In the genomic region with DNA sequence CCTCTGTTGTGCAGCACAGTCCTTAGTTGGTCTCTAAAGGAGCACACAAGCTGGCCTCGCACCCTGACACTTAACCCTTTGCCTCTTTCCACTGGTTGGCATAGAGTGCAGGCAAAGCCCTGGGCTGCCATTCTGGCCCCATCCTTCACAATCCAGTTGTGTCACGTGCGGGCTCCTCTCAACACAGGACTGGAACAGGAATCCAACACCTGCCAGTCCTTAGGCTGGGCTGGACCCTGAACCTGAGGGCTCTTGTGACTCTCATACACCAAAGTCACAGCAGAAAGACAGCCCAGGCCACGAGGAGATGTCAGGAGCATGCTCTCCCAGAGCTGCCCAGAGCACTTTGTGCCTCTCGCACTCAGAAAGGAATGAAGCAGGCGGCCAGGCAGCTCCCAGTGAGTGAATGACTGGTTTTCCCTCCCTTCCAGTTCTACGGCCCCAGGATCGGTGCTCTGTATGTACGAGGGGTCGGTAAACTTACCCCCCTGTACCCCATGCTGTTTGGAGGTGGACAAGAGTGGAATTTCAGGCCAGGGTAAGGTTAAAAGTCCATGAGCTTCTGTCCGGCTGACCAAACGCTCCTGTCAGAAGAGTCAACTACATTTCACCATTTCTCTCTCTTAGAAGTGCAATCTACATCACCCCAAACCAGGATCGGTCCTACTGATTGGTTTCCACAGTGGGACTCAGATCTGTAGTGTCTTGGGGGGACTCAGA, we compare ENCODE assay signal across 31 mouse cellular contexts. TPM values are rescaled to one million over a fixed set of nuclear protein-coding genes. Genes with fewer than 3 reads are reported as not detected.
DNase-seq lines count a peak whose midpoint lies in the region; ATAC-seq and TF ChIP-seq lines count a peak whose summit lies in the region.
"Had no signal": no experiment of that assay in that cellular context is flagged by ENCODE, and none has a peak within 500 bp of the region (broad histone marks: within the 10 kb centered on the region; RNA-seq: fewer than 3 reads in every experiment).

No protein-coding gene starts in this region.

- no peak overlapping the region for H3K4me2 ChIP-seq in kidney, embryonic 14.5 days (replicated peaks; ENCODE audit: low read depth, low read length)
- H3K4me2 ChIP-seq in liver, embryonic 12.5 days = no peak overlapping the region
- no peak overlapping the region for H3K4me2 ChIP-seq in liver, postnatal 0 days (ENCODE audit: low read depth, low read length)
- H3K4me2 ChIP-seq in liver, embryonic 15.5 days = no peak overlapping the region
- H3K4me2 ChIP-seq: embryonic facial prominence, embryonic 12.5 days; embryonic facial prominence, embryonic 15.5 days; heart, embryonic 11.5 days; heart, embryonic 15.5 days; hindbrain, embryonic 13.5 days had no signal

- peaks cover 37% of the 10 kb centered on the region for H3K36me3 ChIP-seq in kidney, embryonic 14.5 days (ENCODE audit: control insufficient read depth, insufficient read depth, low read length)
- peaks cover 89% of the 10 kb centered on the region for H3K36me3 ChIP-seq in liver, embryonic 12.5 days
- H3K36me3 ChIP-seq in liver, postnatal 0 days (replicated peaks; ENCODE audit: insufficient read depth, low read length) = peaks cover 64% of the 10 kb centered on the region
- peaks cover 94% of the 10 kb centered on the region for H3K36me3 ChIP-seq in liver, embryonic 15.5 days (replicated peaks)

- no peaks in the 10 kb centered on the region for H3K27me3 ChIP-seq in kidney, embryonic 14.5 days (ENCODE audit: control insufficient read depth, insufficient read depth, low read length)
- no peaks in the 10 kb centered on the region for H3K27me3 ChIP-seq in liver, embryonic 12.5 days (replicated peaks)
- H3K27me3 ChIP-seq in liver, postnatal 0 days (ENCODE audit: insufficient read depth, low read length) = no peaks in the 10 kb centered on the region
- H3K27me3 ChIP-seq in liver, embryonic 15.5 days = no peaks in the 10 kb centered on the region
- H3K27me3 ChIP-seq: CH12.LX; embryonic facial prominence, embryonic 12.5 days; embryonic facial prominence, embryonic 15.5 days; heart, embryonic 15.5 days; hindbrain, embryonic 13.5 days; Patski had no signal

- peak; percentile 50 for DNase-seq in kidney, adult 18-20 months
- no peak for DNase-seq in kidney, postnatal 4 days
- DNase-seq in kidney, adult 9 months = peak; percentile 59
- no peak for DNase-seq in liver, postnatal 0 days
- DNase-seq: adrenal gland, postnatal 10 days; adrenal gland, postnatal 36 days; B cell, adult 2 months; cerebellum, adult 18-20 months; cerebellum, adult 9-10 months; cerebellum, postnatal 14 days; forebrain, postnatal 0 days; gastrocnemius, adult 2 months; gastrocnemius, postnatal 14 days; heart, adult 11 months; heart, postnatal 10 days; heart, postnatal 36 days had no signal

- H3K9me3 ChIP-seq in kidney, embryonic 14.5 days (ENCODE audit: control insufficient read depth, low read length) = no peaks in the 10 kb centered on the region
- H3K9me3 ChIP-seq in liver, embryonic 12.5 days (replicated peaks) = no peaks in the 10 kb centered on the region
- no peaks in the 10 kb centered on the region for H3K9me3 ChIP-seq in liver, postnatal 0 days (ENCODE audit: low read length)
- no peaks in the 10 kb centered on the region for H3K9me3 ChIP-seq in liver, embryonic 15.5 days (replicated peaks)
- H3K9me3 ChIP-seq: embryonic facial prominence, embryonic 12.5 days; embryonic facial prominence, embryonic 15.5 days; G1E; heart, embryonic 15.5 days; hindbrain, embryonic 10.5 days; hindbrain, embryonic 13.5 days had no signal

- no peak overlapping the region for H3K4me3 ChIP-seq in kidney, embryonic 14.5 days (ENCODE audit: low read length)
- no peak overlapping the region for H3K4me3 ChIP-seq in liver, embryonic 12.5 days
- H3K4me3 ChIP-seq in liver, postnatal 0 days (ENCODE audit: low read depth, low read length) = no peak overlapping the region
- no peak overlapping the region for H3K4me3 ChIP-seq in liver, embryonic 15.5 days (replicated peaks)
- H3K4me3 ChIP-seq: embryonic facial prominence, embryonic 12.5 days; embryonic facial prominence, embryonic 15.5 days; gastrocnemius, adult 2 months; heart, embryonic 15.5 days; hindbrain, embryonic 10.5 days; hindbrain, embryonic 13.5 days had no signal

- H3K9ac ChIP-seq in kidney, embryonic 14.5 days (ENCODE audit: low read depth, low read length) = no peak overlapping the region
- no peak overlapping the region for H3K9ac ChIP-seq in liver, embryonic 12.5 days
- no peak overlapping the region for H3K9ac ChIP-seq in liver, postnatal 0 days (replicated peaks)
- no peak overlapping the region for H3K9ac ChIP-seq in liver, embryonic 15.5 days
- H3K9ac ChIP-seq: embryonic facial prominence, embryonic 12.5 days; embryonic facial prominence, embryonic 15.5 days; forebrain, postnatal 0 days; heart, embryonic 15.5 days; hindbrain, embryonic 13.5 days had no signal

- WGBS in kidney, embryonic 14.5 days = 94% methylated on average over 13 of the region's 13 CpGs
- WGBS in liver, embryonic 12.5 days (ENCODE audit: insufficient replicate concordance) = 85% methylated on average over 13 of the region's 13 CpGs
- 76% methylated on average over 13 of the region's 13 CpGs for WGBS in liver, postnatal 0 days (ENCODE audit: insufficient replicate concordance)
- WGBS in liver, embryonic 15.5 days (ENCODE audit: insufficient replicate concordance) = 83% methylated on average over 13 of the region's 13 CpGs

- no peak overlapping the region for H3K27ac ChIP-seq in kidney, embryonic 14.5 days (ENCODE audit: low read depth, low read length)
- no peak overlapping the region for H3K27ac ChIP-seq in liver, embryonic 12.5 days
- no peak overlapping the region for H3K27ac ChIP-seq in liver, postnatal 0 days (ENCODE audit: low read depth)
- no peak overlapping the region for H3K27ac ChIP-seq in liver, embryonic 15.5 days (replicated peaks)
- H3K27ac ChIP-seq: embryonic facial prominence, embryonic 12.5 days; embryonic facial prominence, embryonic 15.5 days; gastrocnemius, adult 2 months; heart, embryonic 15.5 days; hindbrain, embryonic 10.5 days; hindbrain, embryonic 13.5 days had no signal

- no peak for TF ChIP-seq EP300 in liver, postnatal 0 days (IDR thresholded peaks at IDR 0.05; ENCODE audit: low read depth)

- ATAC-seq in kidney, embryonic 14.5 days (ENCODE audit: low FRiP score, low TSS enrichment) = no peak
- ATAC-seq in liver, embryonic 12.5 days = peak; percentile 14; the same call in 1 of the 2 replicates
- ATAC-seq in liver, postnatal 0 days = no peak
- ATAC-seq in liver, embryonic 15.5 days (ENCODE audit: insufficient read depth) = peak; percentile 49
- ATAC-seq in inflammation-experienced regulatory T-cells, adult 6 months = no peak
- ATAC-seq: forebrain, embryonic 14.5 days; forebrain, postnatal 0 days; Patski had no signal

- no peak for TF ChIP-seq CTCF in liver, postnatal 0 days (IDR thresholded peaks at IDR 0.05; ENCODE audit: low read depth)

- H3K4me1 ChIP-seq in kidney, embryonic 14.5 days (ENCODE audit: control insufficient read depth, insufficient read depth, low read length) = 0 out of 2 replicates have a peak, but pooled peaks cover 4% of the 10 kb centered on the region
- H3K4me1 ChIP-seq in liver, embryonic 12.5 days = no peaks in the 10 kb centered on the region
- H3K4me1 ChIP-seq in liver, postnatal 0 days (ENCODE audit: insufficient read depth) = no peaks in the 10 kb centered on the region
- no peaks in the 10 kb centered on the region for H3K4me1 ChIP-seq in liver, embryonic 15.5 days (replicated peaks)

RNA-seq across cellular contexts. Expression of a gene that starts 11.4 kb away (rescaled TPM):
- 11.4 and 15.3 TPM in 2 replicates for polyA plus RNA-seq in kidney, embryonic 14.5 days (2014; fragmentation: Nextera tagmentation; extraction: Ambion mirVana)
- polyA plus RNA-seq in liver, embryonic 12.5 days (2016; fragmentation: Nextera tagmentation; extraction: Ambion mirVana) = 28.8 and 30.0 TPM in 2 replicates
- 26.3 and 26.5 TPM in 2 replicates for polyA plus RNA-seq in liver, postnatal 0 days (2015; fragmentation: Nextera tagmentation; extraction: Ambion mirVana)
- polyA plus RNA-seq in liver, embryonic 15.5 days (2015; fragmentation: Nextera tagmentation; extraction: Ambion mirVana) = 27.5 and 31.2 TPM in 2 replicates
- polyA plus RNA-seq in inflammation-experienced regulatory T-cells, adult 6 months (2017; shearing (Covaris generic)) = 10 to 100 TPM; 64.1 to 75.8 (median 73.6) TPM

RNA-seq across cellular contexts. Expression of a gene that starts 12.3 kb away (rescaled TPM):
- 0.03 TPM in 1 of 2 replicates, not detected in the other for polyA plus RNA-seq in kidney, embryonic 14.5 days (2014; fragmentation: Nextera tagmentation; extraction: Ambion mirVana)
- 0.05 and 0.07 TPM in 2 replicates for polyA plus RNA-seq in liver, embryonic 12.5 days (2016; fragmentation: Nextera tagmentation; extraction: Ambion mirVana)
- 0.04 TPM in 1 of 2 replicates, not detected in the other for polyA plus RNA-seq in liver, postnatal 0 days (2015; fragmentation: Nextera tagmentation; extraction: Ambion mirVana)
- 0.01 and 0.02 TPM in 2 replicates for polyA plus RNA-seq in liver, embryonic 15.5 days (2015; fragmentation: Nextera tagmentation; extraction: Ambion mirVana)
- not detected for polyA plus RNA-seq in inflammation-experienced regulatory T-cells, adult 6 months (2017; shearing (Covaris generic))

RNA-seq across cellular contexts. Expression of a gene that starts 41.3 kb away (rescaled TPM):
- polyA plus RNA-seq in kidney, embryonic 14.5 days (2014; fragmentation: Nextera tagmentation; extraction: Ambion mirVana) = 0.07 TPM in 1 of 2 replicates, not detected in the other
- 0.11 TPM in 1 of 2 replicates, not detected in the other for polyA plus RNA-seq in liver, embryonic 12.5 days (2016; fragmentation: Nextera tagmentation; extraction: Ambion mirVana)
- 0.06 and 0.12 TPM in 2 replicates for polyA plus RNA-seq in liver, postnatal 0 days (2015; fragmentation: Nextera tagmentation; extraction: Ambion mirVana)
- 0.13 and 0.22 TPM in 2 replicates for polyA plus RNA-seq in liver, embryonic 15.5 days (2015; fragmentation: Nextera tagmentation; extraction: Ambion mirVana)
- polyA plus RNA-seq in inflammation-experienced regulatory T-cells, adult 6 months (2017; shearing (Covaris generic)) = not detected
- polyA plus RNA-seq: forebrain, embryonic 11.5 days; G1E had no signal

RNA-seq across cellular contexts. Expression of a gene that starts 56.7 kb away (rescaled TPM):
- 2.3 and 2.5 TPM in 2 replicates for polyA plus RNA-seq in kidney, embryonic 14.5 days (2014; fragmentation: Nextera tagmentation; extraction: Ambion mirVana)
- 6.4 and 7.8 TPM in 2 replicates for polyA plus RNA-seq in liver, embryonic 12.5 days (2016; fragmentation: Nextera tagmentation; extraction: Ambion mirVana)
- polyA plus RNA-seq in liver, postnatal 0 days (2015; fragmentation: Nextera tagmentation; extraction: Ambion mirVana) = 0.95 and 1.3 TPM in 2 replicates
- polyA plus RNA-seq in liver, embryonic 15.5 days (2015; fragmentation: Nextera tagmentation; extraction: Ambion mirVana) = 3.2 and 4.2 TPM in 2 replicates
- not detected for polyA plus RNA-seq in inflammation-experienced regulatory T-cells, adult 6 months (2017; shearing (Covaris generic))

RNA-seq across cellular contexts. Expression of a gene that starts 59.4 kb away (rescaled TPM):
- 72.4 and 80.5 TPM in 2 replicates for polyA plus RNA-seq in kidney, embryonic 14.5 days (2014; fragmentation: Nextera tagmentation; extraction: Ambion mirVana)
- polyA plus RNA-seq in liver, embryonic 12.5 days (2016; fragmentation: Nextera tagmentation; extraction: Ambion mirVana) = 71.6 and 73.4 TPM in 2 replicates
- 49.1 and 53.0 TPM in 2 replicates for polyA plus RNA-seq in liver, postnatal 0 days (2015; fragmentation: Nextera tagmentation; extraction: Ambion mirVana)
- 66.9 and 68.6 TPM in 2 replicates for polyA plus RNA-seq in liver, embryonic 15.5 days (2015; fragmentation: Nextera tagmentation; extraction: Ambion mirVana)
- 100 to 1,000 TPM in 2 of 3 experiments, 10 to 100 TPM in 1; 86.0 to 104 (median 100) TPM for polyA plus RNA-seq in inflammation-experienced regulatory T-cells, adult 6 months (2017; shearing (Covaris generic))

Comparison
In these comparisons a context has a peak if more than half of its experiments do, and no peak if none do; other contexts are left out.
1. DNase-seq: peak in kidney, adult 18-20 months (single experiment) and kidney, adult 9 months (single experiment); none in kidney, postnatal 4 days (0 of 2) and liver, postnatal 0 days (single experiment).
2. ATAC-seq: peak in liver, embryonic 12.5 days (single experiment) and liver, embryonic 15.5 days (single experiment); none in kidney, embryonic 14.5 days (single experiment), liver, postnatal 0 days (single experiment) and inflammation-experienced regulatory T-cells, adult 6 months (single experiment).